Mouse (Mus musculus): ENCODE measurements around the gene Ndst4.

Gene Ndst4

GRCm38 (mm10) chr3:125403601-125404396 lies at the start of gene Ndst4:
Gene Ndst4, plus strand, starts transcription at chr3:125404076.
- no peak for DNase-seq (ENCODE audit: low spot score in 2 of 2)

DNA sequence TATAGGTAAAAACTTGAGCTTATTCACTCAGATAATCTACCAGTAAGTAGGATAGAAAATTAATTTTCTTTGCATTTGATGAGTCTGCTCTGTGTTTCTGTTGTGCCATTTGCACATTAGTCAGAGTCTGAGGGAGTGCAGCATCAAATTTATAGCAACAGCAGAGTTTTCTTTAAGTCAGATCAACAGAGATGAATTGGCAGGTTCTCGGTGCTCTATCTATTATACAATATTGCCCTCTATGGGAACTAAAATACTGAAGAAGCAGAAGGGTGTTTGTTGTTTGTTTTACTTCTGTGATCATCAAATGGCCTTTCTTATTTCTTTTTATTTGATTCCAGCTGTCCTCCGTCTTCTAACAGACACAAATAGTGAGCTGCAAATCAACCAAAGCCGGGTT lies 6.4 kb upstream of the Ndst4 start:
- DNase-seq (ENCODE audit: low spot score in 2 of 2) = no peak

GRCm38 (mm10) chr3:125406456-125406855 lies 2.6 kb downstream of the Ndst4 start:
- no peak for DNase-seq (ENCODE audit: low spot score in 2 of 2)

DNA sequence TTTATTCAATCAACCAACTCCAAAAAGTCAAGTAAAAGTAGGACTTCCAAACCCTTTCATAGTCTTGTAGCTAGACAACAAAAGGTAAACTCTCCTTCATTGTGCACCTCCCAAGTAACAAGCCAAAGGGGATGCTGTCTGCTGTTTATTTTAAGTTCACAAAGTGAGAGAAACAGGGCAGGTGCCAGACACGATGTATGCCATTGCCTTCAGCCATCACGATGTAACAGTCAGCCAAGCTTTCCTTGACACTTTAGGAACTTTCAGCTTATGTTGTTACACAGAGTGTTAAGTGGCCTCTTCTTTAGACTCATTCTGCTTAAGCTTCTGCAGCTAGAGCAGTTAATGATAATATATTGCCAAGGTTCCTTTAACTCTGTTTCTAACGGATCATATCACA lies 3.1 kb downstream of the Ndst4 start:
- no peak for DNase-seq (ENCODE audit: low spot score in 2 of 2)

GRCm38 (mm10) chr3:125466894-125467652 lies 63.2 kb downstream of the Ndst4 start:
- DNase-seq (ENCODE audit: low spot score in 2 of 2) = no peak

- DNase-seq (ENCODE audit: low spot score in 2 of 2) = no peak
Observed at GRCm38 (mm10) chr3:125510102-125510501, 106.2 kb downstream of the Ndst4 start.

- DNase-seq (ENCODE audit: low spot score in 2 of 2) = no peak
Observed at GRCm38 (mm10) chr3:125533371-125533770, 129.5 kb downstream of the Ndst4 start.

DNA sequence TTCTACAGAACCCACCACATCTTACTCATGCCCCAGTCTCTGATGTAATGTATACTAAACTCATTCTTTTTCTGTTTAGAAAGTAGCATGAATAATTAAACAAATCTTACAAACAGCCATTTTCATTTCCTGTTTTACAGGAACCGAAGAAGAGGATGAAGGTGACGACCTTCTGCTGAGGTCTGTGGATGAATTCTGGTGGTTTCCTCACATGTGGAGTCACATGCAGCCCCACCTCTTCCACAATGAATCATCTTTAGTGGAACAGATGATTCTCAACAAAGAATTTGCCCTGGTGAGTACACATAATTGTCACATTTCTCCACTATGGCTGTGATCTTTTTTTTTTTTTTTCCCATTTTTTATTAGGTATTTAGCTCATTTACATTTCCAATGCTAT lies 166.7 kb downstream of the Ndst4 start:
- DNase-seq (ENCODE audit: low spot score in 2 of 2) = no peak

GRCm38 (mm10) chr3:125632233-125632632 lies 228.4 kb downstream of the Ndst4 start:
- DNase-seq (ENCODE audit: low spot score in 2 of 2) = no peak

GRCm38 (mm10) chr3:125655009-125655635 lies 251.2 kb downstream of the Ndst4 start:
- DNase-seq (ENCODE audit: low spot score in 2 of 2) = no peak

- no peak for DNase-seq (ENCODE audit: low spot score in 2 of 2)
Observed at GRCm38 (mm10) chr3:125660114-125660717, 256.3 kb downstream of the Ndst4 start.

DNA sequence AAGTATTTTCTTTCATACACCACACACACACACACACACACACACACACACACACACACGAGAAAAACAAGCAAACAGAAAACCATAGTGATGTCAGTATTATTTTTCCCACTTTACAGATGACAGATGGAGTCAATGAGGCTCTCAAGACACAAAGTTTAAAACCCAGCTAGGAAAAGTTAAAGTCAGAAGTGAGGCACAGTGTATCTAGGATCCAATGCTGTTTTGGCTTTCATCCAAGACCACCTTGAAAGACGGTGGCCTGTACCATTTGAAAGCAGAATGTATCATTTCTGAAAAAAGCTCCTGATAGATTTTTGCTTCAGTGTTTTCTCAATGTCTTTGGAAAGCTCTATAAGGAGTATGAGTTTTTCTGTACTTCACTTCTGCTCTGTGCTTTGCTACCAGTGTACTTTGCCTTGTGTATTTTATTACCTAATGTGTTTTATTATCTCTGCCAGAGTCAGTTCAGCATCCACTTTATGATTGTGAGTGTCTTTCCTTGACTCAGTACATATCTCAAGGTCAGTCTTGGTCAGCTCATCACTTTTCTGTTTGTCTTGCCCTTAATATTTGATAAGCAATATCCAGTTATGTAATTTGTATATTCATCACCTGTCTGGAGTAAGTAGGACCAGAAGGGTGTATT lies 257.1 kb downstream of the Ndst4 start:
- no peak for DNase-seq (ENCODE audit: low spot score in 2 of 2)

DNA sequence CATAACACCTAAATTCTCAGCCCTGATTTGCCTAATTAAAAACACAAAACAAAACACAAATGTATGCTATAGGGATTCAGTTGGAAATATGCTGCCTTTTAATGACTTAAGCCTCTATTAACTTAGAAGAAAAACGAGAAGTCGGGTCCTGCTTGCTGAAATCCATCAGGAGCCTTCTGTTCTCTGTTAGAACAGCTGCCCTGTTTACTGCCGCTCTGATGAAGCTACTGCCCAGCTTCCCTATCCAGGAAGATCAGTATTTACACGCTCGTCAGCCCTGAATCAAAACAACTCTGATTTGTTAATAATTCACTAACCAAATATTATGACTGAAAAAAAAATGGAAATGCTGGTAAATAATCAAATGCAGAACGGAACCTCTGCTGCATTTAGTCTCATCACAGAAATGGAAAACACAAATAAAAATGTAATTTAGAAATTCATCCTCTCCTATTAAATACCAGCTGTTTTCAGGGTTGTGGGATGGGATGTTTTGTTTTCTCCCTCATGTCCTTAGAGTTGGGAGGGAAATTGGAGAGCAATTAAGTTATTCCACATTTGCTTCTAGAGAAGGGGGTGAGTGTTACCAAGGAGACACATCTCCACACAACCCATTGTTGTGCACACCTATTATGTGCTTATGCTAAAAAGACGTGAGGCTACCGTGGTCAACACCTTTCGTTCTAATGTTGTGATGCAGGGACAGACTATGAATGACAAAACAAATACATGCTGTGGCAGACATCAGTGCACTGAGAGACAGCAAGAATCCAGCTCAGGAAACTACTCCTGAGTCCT lies 270.3 kb downstream of the Ndst4 start:
- DNase-seq (ENCODE audit: low spot score in 2 of 2) = no peak

DNA sequence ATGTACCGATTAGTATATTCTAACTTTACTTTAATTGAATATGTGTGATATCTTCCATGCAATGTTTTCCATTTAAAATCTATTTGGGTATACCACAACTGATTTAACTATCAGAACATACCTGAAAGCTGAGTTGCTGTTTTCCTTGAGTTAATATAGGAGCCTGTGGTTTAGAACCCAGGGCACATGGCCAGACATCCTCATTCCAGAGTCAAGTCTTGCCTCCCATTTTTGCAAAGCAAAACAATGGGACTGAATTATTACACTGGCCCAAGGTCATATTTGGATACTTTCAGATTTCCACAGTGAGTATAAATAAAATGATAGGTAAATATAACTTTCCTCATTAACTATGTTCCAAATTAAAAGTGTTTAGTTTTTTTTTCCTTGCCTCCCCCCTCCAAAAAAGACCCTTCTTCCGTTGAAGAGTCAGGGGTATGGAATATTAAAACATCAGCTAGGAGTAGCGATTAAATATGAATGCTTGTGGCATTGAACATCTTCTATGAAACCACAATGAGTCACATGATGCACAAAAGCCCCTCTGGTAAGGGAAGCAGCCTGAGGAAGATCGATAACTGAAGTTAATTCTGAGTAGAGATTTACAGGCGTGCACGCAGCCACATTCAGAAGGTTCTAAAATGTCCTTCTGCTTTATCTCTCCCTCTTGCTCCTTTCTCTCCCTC lies 271.5 kb downstream of the Ndst4 start:
- no peak for DNase-seq (ENCODE audit: low spot score in 2 of 2)

DNA sequence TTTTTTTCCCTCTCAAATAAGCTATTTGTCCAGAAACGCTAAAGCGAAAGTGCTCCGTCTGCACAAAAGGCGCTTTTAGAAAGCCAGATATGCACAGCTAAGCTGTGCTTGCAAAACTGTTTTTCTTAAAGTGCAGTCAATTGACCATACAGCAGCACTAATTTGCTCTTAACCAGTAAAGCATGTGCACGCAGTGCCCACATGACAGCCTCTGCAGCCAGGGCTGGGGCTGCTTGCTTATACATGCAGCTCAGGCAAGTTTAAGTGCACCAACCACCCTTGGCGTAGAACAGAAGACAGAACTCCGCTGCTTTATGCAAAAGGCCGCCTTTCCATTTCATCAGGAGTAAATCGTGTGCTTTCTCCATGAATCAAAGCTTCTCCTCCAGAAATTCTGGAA lies 275.0 kb downstream of the Ndst4 start:
- DNase-seq (ENCODE audit: low spot score in 2 of 2) = no peak

DNA sequence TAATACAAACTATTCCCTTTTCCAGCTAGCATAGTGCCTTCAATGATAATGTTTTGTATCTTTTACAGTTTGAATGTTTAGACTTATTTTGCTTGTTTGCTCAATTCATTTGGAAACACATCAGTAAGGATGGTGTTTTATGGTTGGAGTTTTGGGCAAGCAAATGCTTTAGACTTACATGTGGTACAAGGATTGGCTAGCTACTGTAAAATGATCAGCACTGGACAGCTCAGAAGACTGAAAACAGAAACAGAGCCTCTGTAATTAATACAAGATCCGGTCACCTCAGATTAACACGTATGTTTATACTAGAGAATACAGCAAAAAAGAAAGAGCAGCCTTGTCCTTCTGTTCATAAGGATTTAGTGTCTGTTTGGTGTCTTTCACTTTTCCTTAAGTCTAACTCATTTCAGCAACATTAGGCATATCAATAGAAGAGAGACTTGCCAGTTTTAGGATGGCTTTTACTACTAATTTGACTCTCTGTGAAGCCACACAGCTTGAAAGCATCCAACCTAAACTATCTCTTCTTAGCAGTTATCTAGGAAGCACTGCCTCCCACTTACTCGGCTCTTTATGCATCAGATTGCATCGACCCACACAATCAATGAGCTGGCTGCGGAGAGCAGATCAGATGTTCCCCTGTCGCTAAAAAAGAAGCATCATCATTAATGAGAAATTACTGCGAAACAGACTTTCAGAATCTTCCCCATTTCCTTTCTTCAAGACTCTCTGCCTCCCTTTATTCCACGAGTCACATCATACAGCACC lies 279.8 kb downstream of the Ndst4 start:
- DNase-seq (ENCODE audit: low spot score in 2 of 2) = no peak

- no peak for DNase-seq (ENCODE audit: low spot score in 2 of 2)
Observed at GRCm38 (mm10) chr3:125684583-125684982, 280.7 kb downstream of the Ndst4 start.

DNA sequence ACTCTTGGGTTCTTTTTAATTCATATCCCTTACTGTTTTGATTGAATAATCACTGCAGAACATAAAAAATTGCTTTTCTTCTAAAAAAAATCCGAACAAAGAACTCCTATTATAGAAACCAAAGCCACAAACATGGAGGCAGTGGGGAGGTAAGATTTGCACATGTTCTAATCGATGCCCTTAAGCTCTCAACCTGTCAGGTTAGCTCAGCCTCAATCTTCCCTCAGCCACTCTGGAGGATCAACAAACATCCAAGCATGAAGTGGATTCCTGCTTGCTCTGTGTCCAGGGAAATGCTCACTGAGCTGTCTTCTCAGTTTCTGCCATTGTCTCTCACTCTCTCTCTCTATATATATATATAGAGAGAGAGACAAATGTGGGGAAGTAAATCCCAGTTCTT lies 283.7 kb downstream of the Ndst4 start:
- no peak for DNase-seq (ENCODE audit: low spot score in 2 of 2)

DNA sequence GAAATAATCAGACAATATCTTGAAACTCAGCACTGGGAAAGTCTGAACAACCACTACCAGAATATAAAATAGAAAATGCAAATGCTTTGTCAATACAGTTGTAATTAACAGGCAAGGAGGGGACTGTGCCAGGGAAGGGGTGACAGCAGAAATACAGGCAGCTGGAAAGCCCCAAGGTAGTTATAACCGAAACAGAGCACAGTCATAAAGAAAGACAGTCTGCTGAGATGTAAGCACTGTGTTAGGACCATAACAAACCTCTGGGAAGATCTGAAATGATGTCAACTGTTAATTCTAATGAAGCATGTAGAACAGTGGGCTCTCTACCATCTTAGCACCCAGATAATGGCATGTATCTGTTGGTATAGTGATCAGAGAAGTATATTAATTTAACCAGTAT lies 287.1 kb downstream of the Ndst4 start:
- no peak for DNase-seq (ENCODE audit: low spot score in 2 of 2)

GRCm38 (mm10) chr3:125722953-125723352 lies 319.1 kb downstream of the Ndst4 start:
- DNase-seq (ENCODE audit: low spot score in 2 of 2) = no peak
